16 mouse cellular contexts compared by ENCODE assay signal in genomic region chr4:129151276-129151811, GRCm38 (mm10). TPM values are rescaled to one million over a fixed set of nuclear protein-coding genes. Genes with fewer than 3 reads are reported as not detected.
DNase-seq lines count a peak whose midpoint lies in the region; ATAC-seq lines count a peak whose summit lies in the region.
"Had no signal": no experiment of that assay in that cellular context is flagged by ENCODE, and none has a peak within 500 bp of the region (broad histone marks: within the 10 kb centered on the region; RNA-seq: fewer than 3 reads in every experiment).

No protein-coding gene starts in this region.

- peak; percentile 28 for DNase-seq in kidney, adult 18-20 months
- no peak for DNase-seq in thymus, postnatal 25 days
- DNase-seq in urinary bladder, postnatal 25 days (ENCODE audit: low spot score) = no peak
- DNase-seq: adrenal gland, postnatal 14 days; B cell, adult 2 months; cerebellum, adult 8-10 months; lung, adult 18-20 months; retina, postnatal 1 day; thymus, postnatal 14 days had no signal

- H3K4me2 ChIP-seq in kidney, embryonic 14.5 days (replicated peaks; ENCODE audit: low read depth, low read length) = no peak overlapping the region
- H3K4me2 ChIP-seq in intestine, embryonic 16.5 days (ENCODE audit: low read depth, low read length) = no peak overlapping the region
- H3K4me2 ChIP-seq in kidney, embryonic 16.5 days (replicated peaks; ENCODE audit: low read depth, low read length) = no peak overlapping the region
- H3K4me2 ChIP-seq in neural tube, embryonic 14.5 days (ENCODE audit: low read depth, low read length) = no peak overlapping the region
- H3K4me2 ChIP-seq: embryonic facial prominence, embryonic 13.5 days; heart, embryonic 15.5 days had no signal

- H3K4me1 ChIP-seq in kidney, embryonic 14.5 days (ENCODE audit: control insufficient read depth, insufficient read depth, low read length) = no peaks in the 10 kb centered on the region
- H3K4me1 ChIP-seq in intestine, embryonic 16.5 days (ENCODE audit: control insufficient read depth, insufficient read depth, low read length) = peaks cover 6% of the 10 kb centered on the region; the same call in 1 of the 2 replicates
- peaks cover 8% of the 10 kb centered on the region; the same call in 1 of the 2 replicates for H3K4me1 ChIP-seq in kidney, embryonic 16.5 days (ENCODE audit: insufficient read depth, low read length)
- H3K4me1 ChIP-seq in neural tube, embryonic 14.5 days (ENCODE audit: control insufficient read depth, insufficient read depth, low read length) = no peaks in the 10 kb centered on the region
- H3K4me1 ChIP-seq: embryonic facial prominence, embryonic 13.5 days had no signal

- no peaks in the 10 kb centered on the region for H3K27me3 ChIP-seq in kidney, embryonic 14.5 days (ENCODE audit: control insufficient read depth, insufficient read depth, low read length)
- no peaks in the 10 kb centered on the region for H3K27me3 ChIP-seq in intestine, embryonic 16.5 days (replicated peaks; ENCODE audit: control insufficient read depth, insufficient read depth, low read length)
- no peaks in the 10 kb centered on the region for H3K27me3 ChIP-seq in kidney, embryonic 16.5 days (ENCODE audit: insufficient read depth, low read length)
- no peaks in the 10 kb centered on the region for H3K27me3 ChIP-seq in neural tube, embryonic 14.5 days (ENCODE audit: control insufficient read depth, insufficient read depth, low read length)
- H3K27me3 ChIP-seq: embryonic facial prominence, embryonic 13.5 days; heart, embryonic 15.5 days had no signal

- H3K9me3 ChIP-seq in kidney, embryonic 14.5 days (ENCODE audit: control insufficient read depth, low read length) = no peaks in the 10 kb centered on the region
- H3K9me3 ChIP-seq in intestine, embryonic 16.5 days (ENCODE audit: control insufficient read depth, low read length) = no peaks in the 10 kb centered on the region
- no peaks in the 10 kb centered on the region for H3K9me3 ChIP-seq in kidney, embryonic 16.5 days (ENCODE audit: low read length)
- no peaks in the 10 kb centered on the region for H3K9me3 ChIP-seq in neural tube, embryonic 14.5 days (ENCODE audit: control insufficient read depth, low read length)
- H3K9me3 ChIP-seq: embryonic facial prominence, embryonic 13.5 days; heart, embryonic 15.5 days had no signal

- H3K36me3 ChIP-seq in kidney, embryonic 14.5 days (ENCODE audit: control insufficient read depth, insufficient read depth, low read length) = peaks cover 73% of the 10 kb centered on the region
- 0 out of 2 replicates have a peak, but pooled peaks cover 3% of the 10 kb centered on the region for H3K36me3 ChIP-seq in intestine, embryonic 16.5 days (ENCODE audit: control insufficient read depth, insufficient read depth, low read length)
- peaks cover 57% of the 10 kb centered on the region for H3K36me3 ChIP-seq in kidney, embryonic 16.5 days (ENCODE audit: insufficient read depth, low read length)
- H3K36me3 ChIP-seq in neural tube, embryonic 14.5 days (ENCODE audit: control insufficient read depth, insufficient read depth, low read length) = peaks cover 8% of the 10 kb centered on the region; the same call in 1 of the 2 replicates

- H3K27ac ChIP-seq in kidney, embryonic 14.5 days (ENCODE audit: low read depth, low read length) = no peak overlapping the region; the same call in 1 of the 2 replicates
- peak overlapping the region; percentile 87 for H3K27ac ChIP-seq in intestine, embryonic 16.5 days (ENCODE audit: low read length)
- peak overlapping the region; percentile 61 for H3K27ac ChIP-seq in kidney, embryonic 16.5 days (ENCODE audit: low read length)
- no peak overlapping the region for H3K27ac ChIP-seq in neural tube, embryonic 14.5 days (ENCODE audit: low read depth, low read length)
- H3K27ac ChIP-seq: embryonic facial prominence, embryonic 13.5 days; heart, embryonic 15.5 days had no signal

- WGBS in kidney, embryonic 14.5 days = 86% methylated on average over 4 of the region's 4 CpGs
- 61% methylated on average over 4 of the region's 4 CpGs for WGBS in intestine, embryonic 16.5 days
- WGBS in kidney, embryonic 16.5 days = 79% methylated on average over 4 of the region's 4 CpGs
- 36% methylated on average over 4 of the region's 4 CpGs for whole genome bisulfite sequencing in neural tube, embryonic 14.5 days

- ATAC-seq in kidney, embryonic 14.5 days (ENCODE audit: low FRiP score, low TSS enrichment) = no peak
- ATAC-seq in intestine, embryonic 16.5 days = peak; percentile 95
- ATAC-seq in kidney, embryonic 16.5 days (ENCODE audit: low FRiP score, low TSS enrichment) = peak; percentile 71
- ATAC-seq in neural tube, embryonic 14.5 days (ENCODE audit: low read depth) = peak; percentile 63
- ATAC-seq: forebrain, embryonic 16.5 days had no signal

- H3K9ac ChIP-seq in kidney, embryonic 14.5 days (ENCODE audit: low read depth, low read length) = no peak overlapping the region
- no peak overlapping the region for H3K9ac ChIP-seq in intestine, embryonic 16.5 days (ENCODE audit: low read depth, low read length)
- H3K9ac ChIP-seq in kidney, embryonic 16.5 days (replicated peaks; ENCODE audit: low read length) = no peak overlapping the region
- H3K9ac ChIP-seq in neural tube, embryonic 14.5 days (replicated peaks; ENCODE audit: low read depth, low read length) = no peak overlapping the region
- H3K9ac ChIP-seq: embryonic facial prominence, embryonic 13.5 days; heart, embryonic 15.5 days had no signal

- no peak overlapping the region for H3K4me3 ChIP-seq in kidney, embryonic 14.5 days (ENCODE audit: low read length)
- H3K4me3 ChIP-seq in intestine, embryonic 16.5 days (ENCODE audit: low read length) = no peak overlapping the region
- no peak overlapping the region for H3K4me3 ChIP-seq in kidney, embryonic 16.5 days (ENCODE audit: low read length)
- no peak overlapping the region for H3K4me3 ChIP-seq in neural tube, embryonic 14.5 days (ENCODE audit: low read depth, low read length)
- H3K4me3 ChIP-seq: embryonic facial prominence, embryonic 13.5 days; heart, embryonic 15.5 days had no signal

RNA-seq across cellular contexts. Expression of gene Fndc5, which starts 14.5 kb away (rescaled TPM):
- polyA plus RNA-seq in kidney, embryonic 14.5 days (2014; fragmentation: Nextera tagmentation; extraction: Ambion mirVana) = 4.3 and 5.7 TPM in 2 replicates
- polyA plus RNA-seq in intestine, embryonic 16.5 days (2015; fragmentation: Nextera tagmentation; extraction: Ambion mirVana) = 1.5 and 2.2 TPM in 2 replicates
- polyA plus RNA-seq in kidney, embryonic 16.5 days (2015; fragmentation: Nextera tagmentation; extraction: Ambion mirVana) = 3.0 and 3.4 TPM in 2 replicates
- polyA plus RNA-seq in neural tube, embryonic 14.5 days (2014; fragmentation: Nextera tagmentation; extraction: Ambion mirVana) = 27.4 and 32.4 TPM in 2 replicates

RNA-seq across cellular contexts. Expression of gene Hpca, which starts 29.5 kb away (rescaled TPM):
- 0.83 TPM in 2 replicates for polyA plus RNA-seq in kidney, embryonic 14.5 days (2014; fragmentation: Nextera tagmentation; extraction: Ambion mirVana)
- polyA plus RNA-seq in intestine, embryonic 16.5 days (2015; fragmentation: Nextera tagmentation; extraction: Ambion mirVana) = 4.0 and 4.5 TPM in 2 replicates
- polyA plus RNA-seq in kidney, embryonic 16.5 days (2015; fragmentation: Nextera tagmentation; extraction: Ambion mirVana) = 1.6 and 2.2 TPM in 2 replicates
- polyA plus RNA-seq in neural tube, embryonic 14.5 days (2014; fragmentation: Nextera tagmentation; extraction: Ambion mirVana) = 41.5 and 56.4 TPM in 2 replicates

RNA-seq across cellular contexts. Expression of gene S100pbp, which starts 38.2 kb away (rescaled TPM):
- polyA plus RNA-seq in kidney, embryonic 14.5 days (2014; fragmentation: Nextera tagmentation; extraction: Ambion mirVana) = 17.3 and 28.9 TPM in 2 replicates
- polyA plus RNA-seq in intestine, embryonic 16.5 days (2015; fragmentation: Nextera tagmentation; extraction: Ambion mirVana) = 10.3 and 10.9 TPM in 2 replicates
- polyA plus RNA-seq in kidney, embryonic 16.5 days (2015; fragmentation: Nextera tagmentation; extraction: Ambion mirVana) = 23.2 and 25.6 TPM in 2 replicates
- polyA plus RNA-seq in neural tube, embryonic 14.5 days (2014; fragmentation: Nextera tagmentation; extraction: Ambion mirVana) = 18.3 and 19.8 TPM in 2 replicates

RNA-seq across cellular contexts. Expression of gene Yars, which starts 38.2 kb away (rescaled TPM):
- 68.4 and 92.6 TPM in 2 replicates for polyA plus RNA-seq in kidney, embryonic 14.5 days (2014; fragmentation: Nextera tagmentation; extraction: Ambion mirVana)
- polyA plus RNA-seq in intestine, embryonic 16.5 days (2015; fragmentation: Nextera tagmentation; extraction: Ambion mirVana) = 104 and 107 TPM in 2 replicates
- polyA plus RNA-seq in kidney, embryonic 16.5 days (2015; fragmentation: Nextera tagmentation; extraction: Ambion mirVana) = 85.0 and 89.6 TPM in 2 replicates
- polyA plus RNA-seq in neural tube, embryonic 14.5 days (2014; fragmentation: Nextera tagmentation; extraction: Ambion mirVana) = 130 and 134 TPM in 2 replicates

RNA-seq across cellular contexts. Expression of gene Tmem54, which starts 46.0 kb away (rescaled TPM):
- polyA plus RNA-seq in kidney, embryonic 14.5 days (2014; fragmentation: Nextera tagmentation; extraction: Ambion mirVana) = 8.5 and 10.0 TPM in 2 replicates
- 159 and 167 TPM in 2 replicates for polyA plus RNA-seq in intestine, embryonic 16.5 days (2015; fragmentation: Nextera tagmentation; extraction: Ambion mirVana)
- polyA plus RNA-seq in kidney, embryonic 16.5 days (2015; fragmentation: Nextera tagmentation; extraction: Ambion mirVana) = 11.5 and 14.5 TPM in 2 replicates
- 0.32 TPM in 1 of 2 replicates, not detected in the other for polyA plus RNA-seq in neural tube, embryonic 14.5 days (2014; fragmentation: Nextera tagmentation; extraction: Ambion mirVana)
- polyA plus RNA-seq: forebrain, embryonic 16.5 days had no signal

Comparison
In these comparisons a context has a peak if more than half of its experiments do, and no peak if none do; other contexts are left out.
1. H3K27ac ChIP-seq: peak in intestine, embryonic 16.5 days (single experiment) and kidney, embryonic 16.5 days (single experiment); none in kidney, embryonic 14.5 days (single experiment) and neural tube, embryonic 14.5 days (single experiment).